Mouse (Mus musculus) common myeloid progenitor, adult 5-6 weeks (primary cell): ENCODE measurements around the gene Prr36. TPM values are rescaled to one million over a fixed set of nuclear protein-coding genes. Genes with fewer than 3 reads are reported as not detected.
"Not testable (repeated sequence)": the region's sequence is repeated elsewhere in the genome, so short reads cannot be mapped to it uniquely, and the experiment has no call there.

Experiments used
- ATAC-seq: replicated peaks from 2 replicates; pipeline ENCODE4 v1.8.0; 2016; ENCODE audit warnings: low read depth, mild to moderate bottlenecking, moderate TSS enrichment, inconsistent platforms; ENCODE audit not compliant: poor library complexity, severe bottlenecking
- total RNA-seq: library from RNA; stranded (forward); fragments of 200-1000, 187-1606 nt; gene quantifications from 2 replicates; pipeline ENCODE4 v1.2.3, GENCODE M21; 2017

The Prr36 gene
- 0.15 and 0.18 TPM in 2 replicates for total RNA-seq

- no peak for ATAC-seq
Measured at GRCm38 (mm10) chr8:4216791-4217621, at the start of gene Prr36. Gene Prr36, minus strand, starts transcription at chr8:4217459.

GRCm38 (mm10) chr8:4265160-4265914 lies 48.1 kb upstream of the Prr36 start:
- ATAC-seq, result no peak

DNA sequence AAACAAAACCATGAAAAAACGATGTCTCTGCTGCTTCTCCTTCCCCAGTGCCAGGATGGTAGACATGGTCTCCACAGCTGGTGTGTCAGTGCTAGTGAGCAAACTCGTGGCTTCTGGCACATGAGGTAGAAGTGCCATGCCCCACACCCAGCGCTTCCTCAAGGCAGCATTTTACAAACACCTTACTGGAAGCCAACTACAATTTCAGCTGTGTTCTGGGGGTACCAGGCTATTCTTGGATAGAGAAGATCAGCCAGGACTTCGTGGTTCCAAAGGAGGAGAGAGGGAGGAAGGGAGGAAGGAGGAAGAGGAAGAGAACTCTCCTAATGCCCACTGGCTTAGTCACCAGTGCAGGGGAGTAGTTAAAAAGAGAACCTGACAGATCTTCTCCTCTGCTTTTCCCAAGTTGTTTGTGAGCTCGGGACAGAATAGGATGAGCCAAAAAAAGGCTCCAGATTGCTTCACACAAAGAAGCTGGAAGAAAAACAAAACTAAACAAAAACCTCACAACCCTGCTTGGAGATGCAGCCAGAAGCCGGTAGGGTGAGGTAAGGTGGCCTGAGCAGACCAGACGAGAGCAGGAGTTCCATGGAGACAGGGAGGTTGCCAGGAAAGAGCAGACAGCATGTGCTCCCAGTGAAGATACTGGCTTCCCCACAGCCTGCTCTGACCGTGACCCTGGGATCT lies 46.0 kb upstream of the Prr36 start:
- no peak for ATAC-seq

GRCm38 (mm10) chr8:4259805-4260170 lies 42.5 kb upstream of the Prr36 start:
- no peak for ATAC-seq

DNA sequence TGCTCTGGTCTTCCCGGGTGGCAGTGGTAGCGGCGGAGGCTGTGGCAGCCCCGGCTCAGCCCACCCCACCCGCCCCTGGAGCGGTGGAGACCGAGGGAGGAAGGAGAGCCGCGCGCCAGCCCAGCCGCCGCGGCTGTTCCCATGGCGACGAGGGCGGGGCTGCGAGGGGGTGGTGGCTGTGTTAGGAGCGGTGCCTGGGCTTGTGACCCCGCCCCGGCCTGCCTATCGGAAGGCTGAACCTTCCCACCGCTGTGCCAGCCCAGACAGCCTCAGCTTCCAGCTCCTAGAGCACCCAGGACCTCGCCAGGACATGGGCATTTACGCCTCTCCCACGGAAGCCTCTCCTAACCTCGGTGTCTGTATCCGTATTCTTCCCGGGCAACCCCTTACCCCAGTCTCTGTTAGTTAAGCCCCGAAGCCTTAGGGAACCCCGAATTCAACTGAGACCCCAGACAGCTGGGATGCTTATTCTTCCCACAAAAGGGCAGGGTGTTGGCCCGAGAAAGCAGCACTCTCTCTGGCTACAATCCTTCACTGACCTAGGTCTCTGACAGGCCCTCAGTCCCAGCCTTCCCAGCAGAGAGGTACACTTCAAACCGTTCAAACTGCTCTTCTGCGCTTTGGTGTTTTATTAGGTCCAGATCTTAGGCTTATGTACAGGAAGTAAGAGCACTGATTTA lies 42.0 kb upstream of the Prr36 start, which contains the start of gene Ctxn1:
Gene Ctxn1, minus strand, starts transcription at position 150 of the 680 bp plus-strand sequence.
- peak; percentile 92 for ATAC-seq

- 0 out of 2 replicates have a peak, but pooled peaks have one; percentile 10 for ATAC-seq
Measured at GRCm38 (mm10) chr8:4258678-4259077, 41.4 kb upstream of the Prr36 start.

DNA sequence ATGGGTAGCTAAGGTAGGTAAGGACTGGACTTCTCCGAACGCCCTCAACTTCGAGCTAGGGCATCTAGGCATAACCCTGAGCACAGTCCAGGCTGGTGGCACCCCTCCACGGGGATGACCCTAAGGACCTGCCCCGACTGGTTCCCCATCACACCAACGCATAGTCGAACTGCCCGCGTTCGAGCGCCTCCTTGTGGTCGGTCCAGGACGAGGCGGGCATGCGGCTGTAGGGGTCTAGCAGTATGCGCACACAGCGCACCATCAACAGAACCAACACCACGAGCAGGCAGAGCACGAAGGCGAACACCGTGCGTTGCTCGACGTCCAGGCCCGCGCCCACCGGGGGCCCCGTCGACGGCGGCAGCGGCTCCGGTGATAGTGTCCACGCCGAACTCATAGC lies 41.0 kb upstream of the Prr36 start:
- peak; percentile 69 for ATAC-seq

- ATAC-seq, result no peak
Measured at GRCm38 (mm10) chr8:4257350-4257749, 40.1 kb upstream of the Prr36 start.

- ATAC-seq, result no peak
Measured at GRCm38 (mm10) chr8:4256911-4257310, 39.7 kb upstream of the Prr36 start.

GRCm38 (mm10) chr8:4255471-4255870 lies 38.2 kb upstream of the Prr36 start:
- ATAC-seq, result not testable (repeated sequence)

GRCm38 (mm10) chr8:4254001-4254400 lies 36.7 kb upstream of the Prr36 start:
- no peak for ATAC-seq

DNA sequence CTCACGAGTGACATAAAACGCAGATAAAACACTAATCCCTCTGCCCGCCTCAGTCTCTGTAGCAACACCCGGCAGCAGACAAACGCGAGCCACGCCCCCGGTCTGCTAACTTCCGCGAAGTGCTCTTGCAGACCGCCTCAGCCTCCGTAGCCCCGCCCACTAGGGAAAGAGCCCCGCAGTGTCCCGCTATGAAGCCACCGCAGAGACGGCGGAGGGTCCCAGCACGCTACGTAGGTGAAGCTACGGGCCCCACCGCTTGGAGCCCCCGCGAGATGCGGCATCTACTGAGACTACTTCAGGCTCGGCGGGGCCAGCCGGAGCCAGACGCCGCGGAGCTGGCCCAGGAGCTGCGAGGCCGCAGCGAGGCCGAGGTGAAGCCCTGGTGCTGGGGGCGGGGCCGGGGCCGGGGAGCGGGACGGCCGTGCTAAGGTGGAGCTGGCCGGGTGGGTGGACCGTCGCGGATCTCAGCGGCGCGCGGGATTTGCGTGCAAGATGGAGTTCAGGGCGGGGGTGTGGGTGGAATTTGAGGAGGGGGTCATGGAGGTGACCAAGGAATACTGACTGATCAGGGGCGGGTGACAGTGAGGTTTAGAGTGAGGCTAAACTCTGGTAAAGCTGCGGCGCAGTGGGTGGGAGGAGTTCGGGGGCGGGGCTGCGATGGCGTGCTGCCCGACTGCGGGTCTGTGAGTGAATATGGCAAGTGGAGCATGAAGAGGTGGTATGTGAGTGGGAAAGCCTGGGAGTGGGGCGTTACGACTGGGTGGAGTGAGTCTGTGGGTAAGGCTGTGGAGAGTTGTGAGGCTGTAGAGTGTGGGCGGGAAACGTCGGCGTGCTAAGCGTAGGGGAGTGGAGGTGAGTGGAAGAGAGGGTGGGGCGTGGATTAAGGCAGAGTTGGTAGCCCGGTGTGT lies 35.9 kb upstream of the Prr36 start, which contains the start of gene Snapc2:
Gene Snapc2, plus strand, starts transcription at position 147 of the 908 bp plus-strand sequence.
- peak; percentile 86 for ATAC-seq

- no peak for ATAC-seq
Measured at GRCm38 (mm10) chr8:4252116-4252760, 35.0 kb upstream of the Prr36 start.

DNA sequence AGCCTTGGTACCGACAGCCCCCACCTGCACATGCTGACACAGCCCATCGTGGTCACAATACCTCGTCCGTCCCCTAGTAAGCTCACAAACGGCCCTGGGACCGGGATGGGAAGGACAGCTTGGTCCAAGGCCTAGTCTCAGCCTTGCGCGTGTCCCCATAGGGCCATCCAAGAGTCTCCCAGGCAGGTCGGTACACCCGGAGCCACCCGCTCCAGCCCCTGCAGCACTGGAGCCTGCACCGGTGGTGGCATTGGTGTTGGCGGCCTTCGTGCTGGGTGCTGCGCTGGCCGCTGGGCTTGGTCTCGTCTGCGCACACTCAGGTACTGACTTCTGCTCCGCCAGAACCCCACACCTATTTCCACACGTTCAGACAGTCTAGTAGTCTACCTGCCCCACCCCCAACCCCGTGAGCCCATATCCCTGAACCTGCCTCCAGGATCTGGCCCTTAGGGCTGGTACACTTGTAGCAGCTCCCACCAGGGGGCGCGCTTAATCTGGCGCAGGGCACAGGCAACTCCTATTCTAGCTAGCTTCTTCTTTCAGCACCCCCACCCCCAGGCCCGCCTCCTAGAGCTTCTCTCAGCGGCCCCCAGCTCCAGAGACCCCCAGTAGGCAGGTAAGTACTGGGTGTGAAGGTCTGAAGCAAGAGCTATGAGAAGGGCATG lies 33.2 kb upstream of the Prr36 start:
- ATAC-seq, result peak; percentile 65

DNA sequence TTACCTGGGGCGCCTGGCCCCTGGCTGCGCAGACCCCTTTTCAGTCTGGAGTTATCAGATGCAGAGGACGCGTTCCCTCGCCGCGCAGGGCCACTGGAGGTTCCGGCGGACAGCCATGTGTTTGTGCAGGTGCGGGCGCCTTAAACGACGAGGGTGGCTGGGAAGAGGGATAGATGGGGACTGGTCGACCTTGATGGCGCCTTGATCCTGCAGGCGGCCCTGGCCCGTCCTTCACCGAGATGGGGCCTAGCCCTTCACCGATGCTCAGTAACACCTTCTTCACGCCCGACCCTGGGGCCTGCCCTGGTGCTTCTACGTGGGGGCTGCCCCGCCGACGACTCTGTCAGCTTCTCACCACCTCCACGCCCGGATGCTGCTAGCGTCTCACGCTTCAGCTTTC lies 32.0 kb upstream of the Prr36 start:
- no peak for ATAC-seq

- no peak for ATAC-seq
Measured at GRCm38 (mm10) chr8:4247951-4248540, 30.8 kb upstream of the Prr36 start, which contains the start of gene Tgfbr3l. Gene Tgfbr3l, plus strand, starts transcription at chr8:4248214.

DNA sequence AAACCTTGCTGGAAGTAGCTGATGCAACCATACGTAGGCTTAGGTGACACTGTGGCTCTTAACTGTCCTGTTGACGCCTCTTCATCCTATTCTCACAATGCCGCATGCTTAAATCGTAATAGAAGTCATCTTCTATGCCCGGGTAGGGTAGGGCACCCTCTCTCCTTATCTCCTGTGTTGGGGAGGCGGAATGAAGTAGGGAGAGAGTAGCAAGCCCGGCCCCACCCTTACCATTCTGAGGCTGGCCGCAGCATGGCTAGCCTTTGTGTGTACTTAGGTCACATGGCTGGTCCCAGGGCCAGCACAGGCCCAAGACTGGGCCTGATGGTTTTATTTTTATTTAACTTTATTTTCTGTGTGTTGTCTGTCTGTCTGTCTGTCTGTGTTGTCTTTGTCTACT lies 30.0 kb upstream of the Prr36 start:
- ATAC-seq, result no peak

DNA sequence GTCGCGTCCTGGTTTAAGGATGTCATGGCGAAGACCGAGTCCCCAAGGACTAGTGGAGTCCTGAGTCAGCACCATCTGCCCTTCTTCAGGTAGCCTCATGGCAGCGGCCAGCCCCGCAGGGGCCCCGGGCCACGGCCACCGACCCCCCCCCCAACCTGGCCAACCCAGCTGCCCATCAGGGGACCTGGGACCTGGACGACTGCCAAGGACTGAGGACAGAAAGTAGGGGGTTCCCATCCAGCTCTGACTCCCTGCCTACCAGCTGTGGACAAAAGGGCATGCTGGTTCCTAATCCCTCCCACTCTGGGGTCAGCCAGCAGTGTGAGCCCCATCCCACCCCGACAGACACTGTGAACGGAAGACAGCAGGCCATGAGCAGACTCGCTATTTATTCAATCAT lies 28.5 kb upstream of the Prr36 start:
- no peak for ATAC-seq
